33 mouse cellular contexts compared by ENCODE assay signal in genomic region chr14:32964742-32965141, GRCm38 (mm10). TPM values are rescaled to one million over a fixed set of nuclear protein-coding genes. Genes with fewer than 3 reads are reported as not detected.
DNase-seq lines count a peak whose midpoint lies in the region; ATAC-seq lines count a peak whose summit lies in the region.
"Had no signal": no experiment of that assay in that cellular context is flagged by ENCODE, and none has a peak within 500 bp of the region (broad histone marks: within the 10 kb centered on the region; RNA-seq: fewer than 3 reads in every experiment).

No protein-coding gene starts in this region.

- no peaks in the 10 kb centered on the region for H3K4me1 ChIP-seq in kidney, embryonic 16.5 days (ENCODE audit: insufficient read depth, low read length)
- H3K4me1 ChIP-seq: liver, embryonic 15.5 days had no signal

- H3K27me3 ChIP-seq in kidney, embryonic 16.5 days (ENCODE audit: insufficient read depth, low read length) = peaks cover 9% of the 10 kb centered on the region; the same call in 1 of the 2 replicates
- H3K27me3 ChIP-seq: CH12.LX; embryonic facial prominence, embryonic 12.5 days; liver, embryonic 15.5 days had no signal

- H3K9ac ChIP-seq in kidney, embryonic 16.5 days (replicated peaks; ENCODE audit: low read length) = no peak overlapping the region
- H3K9ac ChIP-seq: embryonic facial prominence, embryonic 12.5 days; forebrain, postnatal 0 days; hindbrain, embryonic 13.5 days; liver, embryonic 15.5 days; lung, embryonic 14.5 days had no signal

- 39% methylated on average over 10 of the region's 10 CpGs for WGBS in kidney, embryonic 16.5 days

- peak; percentile 55; the same call in 1 of the 2 replicates for ATAC-seq in kidney, embryonic 16.5 days (ENCODE audit: low FRiP score, low TSS enrichment)
- ATAC-seq: forebrain, postnatal 0 days; intestine, postnatal 0 days; midbrain, embryonic 16.5 days had no signal

- peak; percentile 56 for DNase-seq in embryo, embryonic 10 days (ENCODE audit: low spot score)
- no peak for DNase-seq in embryo, embryonic 9.5 days (ENCODE audit: extremely low spot score)
- DNase-seq in kidney, postnatal 14 days = no peak
- DNase-seq in forelimb bud, embryonic 11.5 days (ENCODE audit: low read depth, low spot score) = peak; percentile 24
- no peak for DNase-seq in frontal cortex, postnatal 25 days (ENCODE audit: low spot score in 2 of 2)
- DNase-seq in heart, postnatal 4 days = no peak
- DNase-seq: adrenal gland, adult 8-10 months; cerebellum, adult 8-10 months; cerebellum, postnatal 36 days; forebrain, postnatal 0 days; gastrocnemius, postnatal 14 days; heart, postnatal 14 days; kidney, postnatal 36 days; layer of hippocampus, postnatal 36 days; left cerebral cortex, postnatal 4 days; liver; lung, embryonic 14.5 days; lung, postnatal 14 days; right cerebral cortex, adult 18-20 months; spleen, adult 18-20 months; thymus, postnatal 14 days had no signal

- no peaks in the 10 kb centered on the region for H3K36me3 ChIP-seq in kidney, embryonic 16.5 days (ENCODE audit: insufficient read depth, low read length)
- H3K36me3 ChIP-seq: embryonic facial prominence, embryonic 12.5 days; forebrain, embryonic 10.5 days; hindbrain, embryonic 13.5 days; liver, embryonic 15.5 days had no signal

- H3K27ac ChIP-seq in kidney, embryonic 16.5 days (ENCODE audit: low read length) = no peak overlapping the region
- H3K27ac ChIP-seq: embryonic facial prominence, embryonic 12.5 days; forebrain, embryonic 10.5 days; hindbrain, embryonic 13.5 days; layer of hippocampus, adult 2 months; liver, embryonic 15.5 days had no signal

- no peak overlapping the region for H3K4me2 ChIP-seq in kidney, embryonic 16.5 days (replicated peaks; ENCODE audit: low read depth, low read length)
- H3K4me2 ChIP-seq: embryonic facial prominence, embryonic 12.5 days; hindbrain, embryonic 13.5 days; liver, embryonic 15.5 days; lung, embryonic 14.5 days; midbrain, embryonic 11.5 days had no signal

- no peak overlapping the region for H3K4me3 ChIP-seq in kidney, embryonic 16.5 days (ENCODE audit: low read length)
- H3K4me3 ChIP-seq: embryonic facial prominence, embryonic 12.5 days; forebrain, embryonic 10.5 days; hindbrain, embryonic 13.5 days; layer of hippocampus, adult 2 months; liver, embryonic 15.5 days had no signal

- H3K9me3 ChIP-seq in kidney, embryonic 16.5 days (ENCODE audit: low read length) = no peaks in the 10 kb centered on the region
- H3K9me3 ChIP-seq: embryonic facial prominence, embryonic 12.5 days; forebrain, embryonic 10.5 days; hindbrain, embryonic 13.5 days; liver, embryonic 15.5 days had no signal

RNA-seq across cellular contexts. Expression of gene Lrrc18, which starts 26.4 kb away (rescaled TPM):
- 0.29 and 0.95 TPM in 2 replicates for polyA plus RNA-seq in kidney, embryonic 16.5 days (2015; fragmentation: Nextera tagmentation; extraction: Ambion mirVana)
- under 1 TPM; 0.56 to 0.67 TPM for total RNA-seq in heart, postnatal 4 days (2021)
- total RNA-seq: ES-E14; gastrocnemius, postnatal 14 days had no signal
- polyA plus RNA-seq: C2C12 had no signal

Comparison
In these comparisons a context has a peak if more than half of its experiments do, and no peak if none do; other contexts are left out.
1. DNase-seq: peak in embryo, embryonic 10 days (single experiment) and forelimb bud, embryonic 11.5 days (single experiment); none in embryo, embryonic 9.5 days (single experiment), kidney, postnatal 14 days (single experiment), frontal cortex, postnatal 25 days (0 of 2) and heart, postnatal 4 days (single experiment).